Mouse (Mus musculus) olfactory bulb, adult 2 months (tissue): ENCODE measurements at regions not wholly inside any gene's neighbourhood (a gene's known extent, or its start where the extent isn't known, plus 50 kb on each side); places are given as distances from the start of the nearest gene placed in this dataset.

Source experiments
- H3K27ac ChIP-seq: fragments of 200-500 bp; 2 replicates; pipeline ENCODE4 v1.5.1; 2012; ENCODE audit warnings: low read depth, low read length; ENCODE audit not compliant: insufficient read depth
- H3K4me1 ChIP-seq: fragments of 200-500 bp; 2 replicates; pipeline ENCODE4 v1.6.1; 2012; ENCODE audit warnings: low read length; ENCODE audit not compliant: control insufficient read depth, insufficient read depth
- H3K4me3 ChIP-seq: fragments of 200-500 bp; 2 replicates; pipeline ENCODE4 v1.5.1; 2012; ENCODE audit warnings: mild to moderate bottlenecking, low read depth, low read length, moderate library complexity; ENCODE audit not compliant: insufficient read depth
- CTCF ChIP-seq: fragments of 200-500 bp; IDR thresholded peaks from 2 replicates; pipeline ENCODE4 v1.5.1; 2012; ENCODE audit warnings: low read depth, mild to moderate bottlenecking, low read length, moderate library complexity; ENCODE audit not compliant: insufficient read depth
- POLR2A ChIP-seq: fragments of 200-500 bp; IDR thresholded peaks from 2 replicates; pipeline ENCODE4 v1.6.1; 2012; ENCODE audit warnings: mild to moderate bottlenecking, low read depth, low read length, moderate library complexity; ENCODE audit not compliant: insufficient read depth
- WGBS: fragments of 180-500 bp; shearing (Covaris S2); methylation state at CpG from one replicate; pipeline ENCODE4 v1.1.7; 2018; 5-methylcytosine and 5-hydroxymethylcytosine counted together

GRCm38 (mm10) chr17:47317651-47318050 lies 51.0 kb upstream of the Mrps10 start:
- TF ChIP-seq CTCF (no peak), POLR2A (no peak)
- 90% methylated on average over 11 of the region's 11 CpGs for WGBS
- Histone ChIP-seq H3K4me1 (peaks cover 10% of the 10 kb centered on the region), H3K27ac (no peak overlapping the region), H3K4me3 (no peak overlapping the region)

GRCm38 (mm10) chr17:47313162-47313561 lies 55.5 kb upstream of the Mrps10 start:
- H3K4me1 ChIP-seq, result no peaks in the 10 kb centered on the region; the same call in 1 of the 2 replicates
- no peak overlapping the region for H3K27ac ChIP-seq
- 94% methylated on average over 7 of the region's 7 CpGs for WGBS
- TF ChIP-seq CTCF (no peak), POLR2A (no peak)
- H3K4me3 ChIP-seq, result no peak overlapping the region

GRCm38 (mm10) chr17:47311272-47311671 lies 57.4 kb upstream of the Mrps10 start:
- no peak overlapping the region for H3K4me3 ChIP-seq
- no peaks in the 10 kb centered on the region; the same call in 1 of the 2 replicates for H3K4me1 ChIP-seq
- H3K27ac ChIP-seq, result no peak overlapping the region
- no peak for TF ChIP-seq POLR2A
- TF ChIP-seq CTCF, result no peak
- 88% methylated on average over 5 of the region's 5 CpGs for WGBS

GRCm38 (mm10) chr17:47306027-47306761 lies 62.5 kb upstream of the Mrps10 start:
- TF ChIP-seq CTCF (no peak), POLR2A (no peak)
- WGBS, result 60% methylated on average over 13 of the region's 13 CpGs
- Histone ChIP-seq H3K4me3 (no peak overlapping the region), H3K27ac (no peak overlapping the region), H3K4me1 (peaks cover 15% of the 10 kb centered on the region)

- 46% methylated on average over 8 of the region's 8 CpGs for WGBS
- Histone ChIP-seq H3K27ac (no peak overlapping the region), H3K4me3 (no peak overlapping the region), H3K4me1 (peaks cover 24% of the 10 kb centered on the region)
- TF ChIP-seq POLR2A, result no peak
- no peak for TF ChIP-seq CTCF
Observed at GRCm38 (mm10) chr17:47304463-47305199, 64.1 kb upstream of the Mrps10 start.

GRCm38 (mm10) chr17:47303600-47303999 lies 65.1 kb upstream of the Mrps10 start:
- TF ChIP-seq POLR2A (no peak), CTCF (no peak)
- 99% methylated on average over 3 of the region's 3 CpGs for WGBS

GRCm38 (mm10) chr17:47298396-47298919 lies 70.2 kb upstream of the Mrps10 start:
- WGBS, result 92% methylated on average over 6 of the region's 6 CpGs
- TF ChIP-seq POLR2A (no peak), CTCF (no peak)
- Histone ChIP-seq H3K27ac (no peak overlapping the region), H3K4me3 (no peak overlapping the region), H3K4me1 (peaks cover 48% of the 10 kb centered on the region)

More at GRCm38 (mm10) chr17:47303600-47303999, 65.1 kb upstream of the Mrps10 start:
- Histone ChIP-seq H3K27ac (no peak overlapping the region), H3K4me1 (peaks cover 27% of the 10 kb centered on the region), H3K4me3 (no peak overlapping the region)

GRCm38 (mm10) chr17:47297965-47298364 lies 70.7 kb upstream of the Mrps10 start:
- H3K27ac ChIP-seq, result no peak overlapping the region
- peaks cover 53% of the 10 kb centered on the region for H3K4me1 ChIP-seq
- no peak for TF ChIP-seq CTCF
- TF ChIP-seq POLR2A, result no peak
- H3K4me3 ChIP-seq, result no peak overlapping the region
- 77% methylated on average over 8 of the region's 8 CpGs for WGBS
